Mouse (Mus musculus): ENCODE results near the gene Zfp628.
A peak's percentile ranks its signal among the peaks of the same experiment; 100 is the strongest.
"Not testable (repeated sequence)": the region's sequence is repeated elsewhere in the genome, so short reads cannot be mapped to it uniquely, and the experiment has no call there.

Zfp628 gene

GRCm38 (mm10) chr7:4915007-4915665, at the start of gene Zfp628:
Gene Zfp628 (plus strand): TSS chr7:4915217.
- DNase-seq (ENCODE audit: low read depth, low spot score): peak; percentile 92

- peak; percentile 94 for DNase-seq (ENCODE audit: low read depth, low spot score)
Measured at GRCm38 (mm10) chr7:4865579-4866493, 49.2 kb upstream of the Zfp628 start.

DNA sequence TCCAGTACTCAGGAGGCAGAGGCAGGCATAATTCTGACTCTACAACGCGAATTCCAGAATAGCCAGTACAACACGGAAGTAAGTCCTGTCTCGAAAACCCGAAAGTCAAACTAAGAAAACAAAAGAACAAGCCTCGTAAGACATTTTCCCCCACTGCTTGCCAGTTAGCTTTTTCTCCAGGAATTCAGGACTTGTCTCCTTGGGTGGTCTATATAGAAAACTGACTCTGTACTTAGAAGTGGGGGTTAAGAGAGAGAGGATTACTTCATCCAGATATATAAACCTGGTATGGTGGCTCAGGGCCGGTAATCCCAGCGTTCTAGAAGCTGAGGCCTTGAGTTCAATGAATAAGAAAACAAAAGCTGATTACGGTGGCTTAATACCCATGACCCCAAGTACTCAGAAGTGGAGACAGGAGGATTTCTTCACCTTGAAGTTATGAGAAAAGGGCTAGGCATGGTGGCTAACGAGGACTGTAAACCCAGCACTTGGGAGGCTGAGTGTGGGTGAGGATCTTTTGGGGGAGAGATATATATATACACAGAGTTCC, 48.3 kb upstream of the Zfp628 start:
- DNase-seq (ENCODE audit: low read depth, low spot score): no peak

DNA sequence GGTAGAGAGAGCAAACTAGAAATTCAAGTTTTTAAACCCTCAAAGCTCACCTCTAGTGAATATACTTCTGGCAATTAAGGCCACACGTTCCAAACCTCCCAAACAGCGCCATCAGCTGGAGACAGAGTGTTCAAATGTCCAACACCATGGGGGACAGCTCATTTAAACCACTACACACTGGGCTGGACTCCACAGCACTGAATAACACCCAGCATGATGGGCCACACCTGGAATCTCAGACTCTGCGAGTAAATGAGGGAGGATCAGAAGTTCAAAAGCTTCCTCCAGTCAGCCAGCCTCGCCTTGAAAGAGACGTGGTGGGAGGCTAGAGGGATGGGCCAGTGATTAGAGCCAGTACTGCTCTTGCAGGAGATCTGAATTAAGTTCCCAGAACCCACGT, 44.9 kb upstream of the Zfp628 start, which contains the start of gene Isoc2b:
TSS of gene Isoc2b (minus strand) at position 126 of the 400 bp plus-strand sequence.
- DNase-seq (ENCODE audit: low read depth, low spot score): no peak

- peak; percentile 88 for DNase-seq (ENCODE audit: low read depth, low spot score)
Measured at GRCm38 (mm10) chr7:4876753-4877221, 38.2 kb upstream of the Zfp628 start, which contains the start of gene Isoc2a. Gene Isoc2a (plus strand): TSS chr7:4877153.

GRCm38 (mm10) chr7:4877226-4877625, 37.8 kb upstream of the Zfp628 start:
- DNase-seq (ENCODE audit: low read depth, low spot score): no peak

- DNase-seq (ENCODE audit: low read depth, low spot score): no peak
Measured at GRCm38 (mm10) chr7:4878186-4878585, 36.8 kb upstream of the Zfp628 start.

GRCm38 (mm10) chr7:4879036-4879435, 36.0 kb upstream of the Zfp628 start:
- DNase-seq (ENCODE audit: low read depth, low spot score): not testable (repeated sequence)

GRCm38 (mm10) chr7:4886680-4887079, 28.3 kb upstream of the Zfp628 start:
- DNase-seq (ENCODE audit: low read depth, low spot score): no peak

DNA sequence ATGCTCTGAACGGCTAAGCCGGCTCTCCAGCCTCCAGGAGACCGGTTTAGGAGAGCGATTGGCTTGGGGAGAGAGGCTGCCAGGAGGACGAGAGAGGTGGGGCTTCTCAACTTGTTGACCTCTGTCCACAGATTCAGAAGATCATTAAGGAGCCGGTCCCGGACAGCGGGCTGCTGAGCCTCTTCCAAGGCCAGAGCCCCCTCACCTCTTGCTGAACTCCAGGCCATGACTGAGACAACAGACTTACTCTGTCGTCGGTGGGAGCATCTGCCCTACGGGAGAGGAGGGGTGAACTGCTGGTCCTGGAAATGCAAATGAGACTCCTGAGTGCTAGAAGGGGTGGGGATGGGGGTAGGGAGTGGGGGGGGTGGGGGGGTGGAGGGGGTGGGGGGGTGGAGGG, 19.8 kb upstream of the Zfp628 start:
- no peak for DNase-seq (ENCODE audit: low read depth, low spot score)

DNA sequence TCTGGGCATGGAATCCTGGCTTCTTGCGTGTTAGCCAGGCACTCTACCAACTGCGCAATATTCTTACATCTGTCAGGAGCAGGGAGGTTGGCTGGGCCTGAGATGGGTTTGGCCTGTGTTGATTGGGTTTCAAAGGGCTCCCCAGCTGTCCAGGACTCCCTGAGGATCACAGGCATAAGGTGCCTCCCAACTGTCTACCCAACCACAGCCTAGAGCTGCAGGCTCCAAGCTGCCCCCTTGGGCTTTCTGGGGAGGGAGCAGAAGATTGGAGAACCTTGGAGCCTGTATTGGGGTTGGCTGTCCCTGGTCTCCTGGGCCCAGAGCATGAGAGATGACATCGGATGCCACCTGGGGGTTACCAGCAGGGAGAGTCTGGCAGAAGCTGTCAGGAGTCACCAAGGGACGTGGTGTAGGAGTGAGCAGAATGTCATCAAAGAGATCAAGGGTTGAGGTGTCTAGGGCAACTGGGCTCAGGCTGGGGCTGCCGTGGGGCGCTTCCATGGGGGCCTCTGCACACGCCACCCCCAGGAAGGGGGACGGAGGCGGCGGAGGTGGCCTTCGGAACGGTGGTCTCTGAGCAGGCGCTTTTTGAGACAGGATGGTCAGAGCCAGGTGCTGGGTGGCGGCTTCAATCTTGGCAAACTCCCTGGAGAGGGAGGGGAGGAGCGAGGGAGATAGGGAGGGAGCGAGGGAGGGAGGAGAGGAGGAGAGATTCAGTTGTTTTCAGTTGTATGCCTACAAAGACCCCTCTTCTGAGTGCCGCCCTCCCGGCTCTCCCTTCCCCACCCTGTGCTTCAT, 16.0 kb upstream of the Zfp628 start:
- DNase-seq (ENCODE audit: low read depth, low spot score): no peak

- DNase-seq (ENCODE audit: low read depth, low spot score): no peak
Measured at GRCm38 (mm10) chr7:4899649-4900522, 15.1 kb upstream of the Zfp628 start.

DNA sequence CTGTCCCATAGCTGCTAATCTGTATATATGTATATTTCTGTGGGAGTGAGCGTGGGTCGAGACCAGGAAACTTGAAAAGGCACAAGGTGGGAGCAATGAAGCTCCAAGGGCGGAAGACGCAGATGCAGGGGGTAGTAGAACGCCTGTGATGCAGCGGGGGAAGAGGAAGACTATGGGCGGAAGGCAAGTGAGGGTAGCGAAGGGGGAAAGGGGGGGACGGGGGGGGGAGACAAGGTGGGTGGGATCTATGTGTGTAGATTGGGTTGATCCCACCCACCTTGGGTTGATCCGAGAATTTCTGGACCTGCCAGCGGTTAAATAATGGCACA, 14.5 kb upstream of the Zfp628 start:
- no peak for DNase-seq (ENCODE audit: low read depth, low spot score)

GRCm38 (mm10) chr7:4901171-4901570, 13.8 kb upstream of the Zfp628 start:
- DNase-seq (ENCODE audit: low read depth, low spot score): no peak

DNA sequence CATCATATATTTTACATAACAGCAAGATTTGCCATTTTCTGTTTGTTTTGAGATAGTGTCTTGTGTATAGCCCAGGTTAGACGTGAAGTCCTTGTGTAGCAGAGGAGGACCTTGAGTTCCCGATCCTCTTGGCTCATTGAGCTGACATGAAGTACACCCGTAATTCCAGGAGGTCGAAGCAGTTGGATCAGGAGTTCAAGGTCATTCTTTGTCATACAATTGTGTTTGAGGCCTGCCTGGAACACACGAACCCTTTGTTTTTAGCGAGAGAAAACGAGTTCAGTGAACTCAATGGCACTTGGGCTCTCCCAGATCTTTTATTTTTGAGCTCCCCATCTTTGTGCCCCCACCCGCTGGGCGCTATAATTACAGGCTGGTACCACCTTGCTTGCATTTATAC, 12.6 kb upstream of the Zfp628 start:
- DNase-seq (ENCODE audit: low read depth, low spot score): no peak

DNA sequence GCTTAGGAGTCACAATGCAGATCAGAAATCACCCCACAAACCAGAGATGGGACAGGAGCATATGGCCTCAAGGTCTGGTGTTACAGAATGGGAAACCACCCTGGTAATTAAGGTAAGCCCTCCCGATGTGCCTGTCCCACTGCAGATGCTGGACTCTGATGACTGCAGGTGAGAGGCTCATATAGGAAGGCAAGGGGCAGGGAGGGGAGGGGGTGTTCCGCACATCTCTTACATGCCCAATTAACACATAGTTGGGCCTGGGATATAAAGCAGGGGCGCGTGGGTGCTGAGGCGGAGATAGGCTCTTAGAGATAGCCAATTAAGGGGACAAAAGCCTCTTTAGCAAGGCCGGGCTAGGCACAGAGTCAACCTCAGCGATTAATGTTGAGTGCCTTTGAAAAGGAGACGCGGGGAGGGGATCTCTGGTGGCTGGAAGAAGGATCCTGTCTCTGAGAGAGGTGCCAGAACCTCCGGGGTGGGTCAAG, 8.5 kb upstream of the Zfp628 start, which contains the start of gene Gm36210:
TSS of gene Gm36210 (minus strand) at position 51 of the 485 bp plus-strand sequence.
- no peak for DNase-seq (ENCODE audit: low read depth, low spot score)

DNA sequence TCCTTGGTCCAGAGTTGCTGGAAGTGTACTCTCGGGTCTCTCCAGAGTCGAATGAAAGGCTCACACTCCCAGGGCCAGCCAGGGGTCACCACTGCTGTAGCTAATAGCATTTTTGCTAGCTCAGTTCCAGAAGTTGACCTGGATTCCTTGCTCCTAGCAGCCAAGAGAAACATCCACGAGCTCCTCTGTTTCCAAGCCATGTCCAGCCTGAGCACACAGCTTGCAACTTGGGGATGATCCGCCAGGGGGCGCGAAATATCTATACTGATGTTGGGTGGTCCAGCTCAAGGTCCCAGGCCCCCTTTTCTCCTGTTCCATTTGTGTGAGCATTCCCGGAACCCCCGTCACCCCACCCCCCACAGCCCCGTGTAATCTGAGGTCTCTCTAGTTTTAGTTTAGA, 3.5 kb upstream of the Zfp628 start:
- DNase-seq (ENCODE audit: low read depth, low spot score): no peak

GRCm38 (mm10) chr7:4912248-4912647, 2.8 kb upstream of the Zfp628 start:
- DNase-seq (ENCODE audit: low read depth, low spot score): no peak

DNA sequence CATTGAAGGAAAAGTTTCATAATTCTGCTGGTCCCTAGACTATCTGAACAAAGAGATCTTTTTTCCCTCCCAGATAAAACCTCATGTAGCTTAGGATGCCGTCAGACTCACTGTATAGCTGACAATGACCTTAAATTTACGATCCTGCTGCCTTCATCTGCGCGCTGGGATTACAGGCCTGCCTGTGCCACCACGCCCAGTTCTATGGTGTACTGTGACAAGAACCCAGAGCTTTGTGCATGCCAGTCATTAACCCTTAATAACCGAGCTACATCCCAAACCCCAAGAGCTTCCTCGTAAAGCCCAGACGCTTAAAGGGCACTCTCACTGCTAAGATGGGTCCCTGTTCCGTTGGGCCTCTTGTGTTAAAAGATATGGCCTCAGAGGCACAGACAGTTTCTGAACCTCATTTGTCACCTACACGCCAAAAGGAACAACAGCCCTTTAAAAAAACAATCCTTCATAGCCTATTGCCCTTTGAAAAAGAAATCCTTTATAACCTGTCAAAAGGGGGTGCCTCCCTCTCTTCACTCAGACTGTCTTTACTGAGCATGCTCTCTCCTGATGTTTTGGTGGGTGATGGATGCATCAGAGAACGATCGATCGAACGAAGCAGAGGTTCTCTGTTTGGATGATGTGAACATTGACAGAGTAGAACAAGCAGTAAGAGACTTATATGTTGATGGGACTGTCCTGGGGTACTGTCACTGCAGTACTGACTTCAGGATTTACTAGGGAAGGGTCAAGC, 826 bp downstream of the Zfp628 start:
- no peak for DNase-seq (ENCODE audit: low read depth, low spot score)

GRCm38 (mm10) chr7:4917494-4917893, 2.5 kb downstream of the Zfp628 start:
- no peak for DNase-seq (ENCODE audit: low read depth, low spot score)

Measured in brain, embryonic 18.5 days (tissue).